Mouse (Mus musculus) kidney, adult 2 months (tissue): ENCODE measurements around the gene Olfr49. TPM values are rescaled to one million over a fixed set of nuclear protein-coding genes. Genes with fewer than 3 reads are reported as not detected.

Source experiments
- DNase-seq: peaks from one replicate; pipeline ENCODE4 v3.0.0; 2021
- H3K27ac ChIP-seq: fragments of 200-500 bp; 2 replicates; pipeline ENCODE4 v1.5.1; 2012; ENCODE audit warnings: low read depth, low read length, control low read depth, inconsistent platforms; ENCODE audit not compliant: insufficient read depth
- H3K27me3 ChIP-seq: fragments of 200-500 bp; replicated peaks from 2 replicates; pipeline ENCODE4 v1.6.1; 2012; ENCODE audit warnings: mild to moderate bottlenecking, moderate library complexity, low read length, inconsistent platforms; ENCODE audit not compliant: control insufficient read depth, insufficient read depth
- H3K36me3 ChIP-seq: fragments of 200-500 bp; 2 replicates; pipeline ENCODE4 v1.6.1; 2012; ENCODE audit warnings: mild to moderate bottlenecking, moderate library complexity, low read length, inconsistent platforms; ENCODE audit not compliant: control insufficient read depth, insufficient read depth
- H3K4me1 ChIP-seq: fragments of 200-500 bp; 2 replicates; pipeline ENCODE4 v1.6.1; 2011; ENCODE audit warnings: low read length; ENCODE audit not compliant: control insufficient read depth, insufficient read depth
- H3K4me3 ChIP-seq: fragments of 200-500 bp; 2 replicates; pipeline ENCODE4 v1.5.1; 2011; ENCODE audit warnings: mild to moderate bottlenecking, low read depth, low read length, control low read depth; ENCODE audit not compliant: insufficient read depth
- CTCF ChIP-seq: fragments of 200-500 bp; conservative IDR thresholded peaks from 2 replicates; pipeline ENCODE4 v1.5.1; 2011; ENCODE audit warnings: low read depth, mild to moderate bottlenecking, control low read depth, low read length, moderate library complexity, mixed read lengths; ENCODE audit not compliant: insufficient read depth, insufficient read length
- POLR2A ChIP-seq: fragments of 200-500 bp; IDR thresholded peaks from one replicate; pipeline ENCODE4 v1.6.1; 2011; ENCODE audit warnings: low read depth, low read length, control low read depth
- WGBS: fragments of 180-500 bp; shearing (Covaris S2); methylation state at CpG from one replicate; pipeline ENCODE4 v1.1.7; 2018; 5-methylcytosine and 5-hydroxymethylcytosine counted together
- polyA plus RNA-seq: library from polyadenylated mRNA; depleted of rRNA; stranded (reverse); fragments of >200 nt; gene quantifications from 2 replicates; pipeline ENCODE4 v1.2.3, GENCODE M21; 2012

Olfr49 gene
- polyA plus RNA-seq, 1 experiment, result not detected

- Histone ChIP-seq H3K4me1 (no peaks in the 10 kb centered on the region), H3K36me3 (no peaks in the 10 kb centered on the region), H3K27me3 (no peaks in the 10 kb centered on the region), H3K27ac (no peak overlapping the region), H3K4me3 (no peak overlapping the region)
- no peak for TF ChIP-seq POLR2A
- no peak for TF ChIP-seq CTCF
- DNase-seq, result no peak
- WGBS, result 72% methylated on average over 5 of the region's 5 CpGs
These were observed 39.7 kb upstream of the Olfr49 start for GRCm38 (mm10) chr14:54324486-54324885.

GRCm38 (mm10) chr14:54321556-54322376, 37.0 kb upstream of the Olfr49 start:
- DNase-seq, result no peak
- no peak overlapping the region for H3K4me3 ChIP-seq
- H3K4me1 ChIP-seq, result no peaks in the 10 kb centered on the region
- no peak for TF ChIP-seq CTCF
- no peak for TF ChIP-seq POLR2A
- no peak overlapping the region for H3K27ac ChIP-seq
- WGBS, result 56% methylated on average over 18 of the region's 18 CpGs
- no peaks in the 10 kb centered on the region for H3K27me3 ChIP-seq
- H3K36me3 ChIP-seq, result no peaks in the 10 kb centered on the region

- no peaks in the 10 kb centered on the region for H3K4me1 ChIP-seq
- no peak overlapping the region for H3K27ac ChIP-seq
- TF ChIP-seq POLR2A (no peak), CTCF (no peak)
- 22% methylated on average over 3 of the region's 3 CpGs for WGBS
- no peak overlapping the region for H3K4me3 ChIP-seq
- H3K36me3 ChIP-seq, result no peaks in the 10 kb centered on the region
- H3K27me3 ChIP-seq, result no peaks in the 10 kb centered on the region
- no peak for DNase-seq
These were observed 27.0 kb upstream of the Olfr49 start for GRCm38 (mm10) chr14:54311763-54312162.

- H3K4me3 ChIP-seq, result no peak overlapping the region
- DNase-seq, result no peak
- H3K36me3 ChIP-seq, result no peaks in the 10 kb centered on the region
- 79% methylated on average over 3 of the region's 3 CpGs for WGBS
- H3K27ac ChIP-seq, result no peak overlapping the region
- TF ChIP-seq POLR2A (no peak), CTCF (no peak)
- no peaks in the 10 kb centered on the region for H3K27me3 ChIP-seq
- peaks cover 3% of the 10 kb centered on the region; the same call in 1 of the 2 replicates for H3K4me1 ChIP-seq
These were observed 15.9 kb upstream of the Olfr49 start for GRCm38 (mm10) chr14:54300676-54301075.

GRCm38 (mm10) chr14:54300136-54300535, 15.4 kb upstream of the Olfr49 start:
- no peak for TF ChIP-seq POLR2A
- TF ChIP-seq CTCF, result no peak
- Histone ChIP-seq H3K4me3 (no peak overlapping the region), H3K4me1 (peaks cover 3% of the 10 kb centered on the region; the same call in 1 of the 2 replicates), H3K36me3 (no peaks in the 10 kb centered on the region), H3K27ac (no peak overlapping the region), H3K27me3 (no peaks in the 10 kb centered on the region)
- DNase-seq, result peak; percentile 1
- 68% methylated on average over 5 of the region's 5 CpGs for WGBS

- WGBS, result 96% methylated on average over 2 of the region's 2 CpGs
- Histone ChIP-seq H3K36me3 (no peaks in the 10 kb centered on the region), H3K27ac (no peak overlapping the region), H3K27me3 (no peaks in the 10 kb centered on the region), H3K4me1 (no peaks in the 10 kb centered on the region), H3K4me3 (no peak overlapping the region)
- TF ChIP-seq CTCF, result no peak
- TF ChIP-seq POLR2A, result no peak
- DNase-seq, result no peak
These were observed 8.3 kb downstream of the Olfr49 start for GRCm38 (mm10) chr14:54276446-54276845.

- Histone ChIP-seq H3K4me3 (no peak overlapping the region), H3K4me1 (no peaks in the 10 kb centered on the region), H3K27me3 (no peaks in the 10 kb centered on the region), H3K36me3 (no peaks in the 10 kb centered on the region; the same call in 1 of the 2 replicates), H3K27ac (no peak overlapping the region)
- WGBS, result 93% methylated on average over 3 of the region's 3 CpGs
- DNase-seq, result no peak
- TF ChIP-seq CTCF (no peak), POLR2A (no peak)
These were observed 12.0 kb downstream of the Olfr49 start for GRCm38 (mm10) chr14:54272696-54273095.
